Mouse (Mus musculus): ENCODE results near the gene Mmd2. TPM values are rescaled to one million over a fixed set of nuclear protein-coding genes. Genes with fewer than 3 reads are reported as not detected.

Gene Mmd2
- polyA plus RNA-seq, 1 experiment from 2014 or later: 0.38 TPM

DNA sequence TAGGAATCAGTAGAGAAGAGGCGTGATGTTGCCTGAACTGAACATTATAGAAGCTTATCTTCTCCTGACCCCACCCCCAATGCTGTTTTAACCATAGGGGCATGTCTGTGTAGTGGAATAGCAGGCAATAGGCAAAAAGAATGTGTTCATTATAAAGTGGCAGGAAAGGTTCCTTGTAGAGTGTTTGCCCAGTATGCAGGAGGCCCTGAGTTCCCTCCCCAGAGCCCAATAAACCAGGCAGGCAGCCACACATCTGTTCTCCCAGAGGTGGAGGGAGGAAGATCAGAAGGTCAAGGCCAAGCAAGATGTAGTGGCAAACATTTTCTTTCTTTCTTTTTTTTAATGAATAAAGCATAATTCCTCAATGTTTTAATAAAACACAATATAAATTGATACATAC lies 13.5 kb upstream of the Mmd2 start:
- Histone ChIP-seq H3K27ac (replicated peaks in 1 of 2; ENCODE audit: control insufficient read depth in 1 of 2, insufficient read depth in 1 of 2, low read depth in 2 of 2, low read length in 2 of 2) (no peak overlapping the region), H3K36me3 (ENCODE audit: control insufficient read depth, insufficient read depth, low read length) (no peaks in the 10 kb centered on the region), H3K4me2 (ENCODE audit: low read length) (no peak overlapping the region), H3K9ac (ENCODE audit: low read length) (no peak overlapping the region), H3K27me3 (ENCODE audit: control insufficient read depth, insufficient read depth, low read length) (no peaks in the 10 kb centered on the region; the same call in 1 of the 2 replicates), H3K4me1 (ENCODE audit: control insufficient read depth in 2 of 2, insufficient read depth in 2 of 2, low read length in 2 of 2) (no peaks in the 10 kb centered on the region), H3K9me3 (ENCODE audit: control insufficient read depth, low read length) (no peaks in the 10 kb centered on the region), H3K4me3 (ENCODE audit: control insufficient read depth in 1 of 2, insufficient read depth in 1 of 2, low read depth in 1 of 2, low read length in 2 of 2) (no peak overlapping the region)
- ATAC-seq (ENCODE audit: insufficient number of reproducible peaks, insufficient read depth, low FRiP score, low read depth): no peak
- 60% methylated on average over 1 of the region's 1 CpGs for WGBS

GRCm38 (mm10) chr5:142621421-142621820 lies 12.8 kb upstream of the Mmd2 start:
- Histone ChIP-seq H3K4me1 (ENCODE audit: control insufficient read depth in 2 of 2, insufficient read depth in 2 of 2, low read length in 2 of 2) (no peaks in the 10 kb centered on the region), H3K27ac (replicated peaks in 1 of 2; ENCODE audit: control insufficient read depth in 1 of 2, insufficient read depth in 1 of 2, low read depth in 2 of 2, low read length in 2 of 2) (no peak overlapping the region), H3K9me3 (ENCODE audit: control insufficient read depth, low read length) (no peaks in the 10 kb centered on the region), H3K4me2 (ENCODE audit: low read length) (no peak overlapping the region), H3K9ac (ENCODE audit: low read length) (no peak overlapping the region), H3K4me3 (ENCODE audit: control insufficient read depth in 1 of 2, insufficient read depth in 1 of 2, low read depth in 1 of 2, low read length in 2 of 2) (no peak overlapping the region), H3K36me3 (ENCODE audit: control insufficient read depth, insufficient read depth, low read length) (no peaks in the 10 kb centered on the region), H3K27me3 (ENCODE audit: control insufficient read depth, insufficient read depth, low read length) (no peaks in the 10 kb centered on the region; the same call in 1 of the 2 replicates)
- WGBS: 64% methylated on average over 2 of the region's 2 CpGs
- no peak for ATAC-seq (ENCODE audit: insufficient number of reproducible peaks, insufficient read depth, low FRiP score, low read depth)

GRCm38 (mm10) chr5:142619866-142620265 lies 11.3 kb upstream of the Mmd2 start:
- H3K4me1 ChIP-seq (ENCODE audit: control insufficient read depth in 2 of 2, insufficient read depth in 2 of 2, low read length in 2 of 2): no peaks in the 10 kb centered on the region
- WGBS: 17% methylated on average over 5 of the region's 5 CpGs
- H3K27ac ChIP-seq (replicated peaks in 1 of 2; ENCODE audit: control insufficient read depth in 1 of 2, insufficient read depth in 1 of 2, low read depth in 2 of 2, low read length in 2 of 2): no peak overlapping the region

GRCm38 (mm10) chr5:142616326-142616725 lies 7.7 kb upstream of the Mmd2 start:
- Histone ChIP-seq H3K9me3 (ENCODE audit: control insufficient read depth, low read length) (no peaks in the 10 kb centered on the region), H3K36me3 (ENCODE audit: control insufficient read depth, insufficient read depth, low read length) (no peaks in the 10 kb centered on the region), H3K9ac (ENCODE audit: low read length) (no peak overlapping the region), H3K4me2 (ENCODE audit: low read length) (no peak overlapping the region), H3K27ac (replicated peaks in 1 of 2; ENCODE audit: control insufficient read depth in 1 of 2, insufficient read depth in 1 of 2, low read depth in 2 of 2, low read length in 2 of 2) (no peak overlapping the region), H3K4me3 (ENCODE audit: control insufficient read depth in 1 of 2, insufficient read depth in 1 of 2, low read depth in 1 of 2, low read length in 2 of 2) (no peak overlapping the region), H3K27me3 (ENCODE audit: control insufficient read depth, insufficient read depth, low read length) (no peaks in the 10 kb centered on the region), H3K4me1 (ENCODE audit: control insufficient read depth in 2 of 2, insufficient read depth in 2 of 2, low read length in 2 of 2) (no peaks in the 10 kb centered on the region)
- WGBS: 53% methylated on average over 6 of the region's 6 CpGs
- no peak for ATAC-seq (ENCODE audit: insufficient number of reproducible peaks, insufficient read depth, low FRiP score, low read depth)

More at GRCm38 (mm10) chr5:142619866-142620265, 11.3 kb upstream of the Mmd2 start:
- Histone ChIP-seq H3K36me3 (ENCODE audit: control insufficient read depth, insufficient read depth, low read length) (no peaks in the 10 kb centered on the region), H3K4me2 (ENCODE audit: low read length) (no peak overlapping the region), H3K9ac (ENCODE audit: low read length) (no peak overlapping the region), H3K27me3 (ENCODE audit: control insufficient read depth, insufficient read depth, low read length) (no peaks in the 10 kb centered on the region), H3K4me3 (ENCODE audit: control insufficient read depth in 1 of 2, insufficient read depth in 1 of 2, low read depth in 1 of 2, low read length in 2 of 2) (no peak overlapping the region), H3K9me3 (ENCODE audit: control insufficient read depth, low read length) (no peaks in the 10 kb centered on the region)
- ATAC-seq (ENCODE audit: insufficient number of reproducible peaks, insufficient read depth, low FRiP score, low read depth): no peak

DNA sequence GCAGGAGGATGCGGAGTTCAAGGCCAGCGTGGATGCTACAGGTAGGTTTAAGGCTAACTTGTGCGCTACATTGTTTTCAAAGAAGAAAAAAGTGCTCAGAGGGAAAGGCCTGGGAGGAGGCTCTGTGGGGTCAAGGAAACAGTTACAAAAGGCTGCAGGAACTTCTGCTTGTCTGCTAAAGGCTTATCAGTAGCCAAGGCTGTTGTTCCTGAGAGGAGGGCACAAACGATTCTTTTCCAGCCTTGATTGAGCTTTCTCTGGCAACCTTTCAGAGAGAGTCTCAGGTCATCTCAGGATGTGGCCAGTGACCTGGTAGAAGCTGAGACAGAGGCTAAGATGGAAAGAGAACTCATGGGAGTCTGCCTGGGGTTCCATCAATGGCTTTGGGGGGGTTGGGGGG lies 7.0 kb upstream of the Mmd2 start:
- H3K27ac ChIP-seq (replicated peaks in 1 of 2; ENCODE audit: control insufficient read depth in 1 of 2, insufficient read depth in 1 of 2, low read depth in 2 of 2, low read length in 2 of 2): no peak overlapping the region
- no peaks in the 10 kb centered on the region for H3K9me3 ChIP-seq (ENCODE audit: control insufficient read depth, low read length)
- WGBS: 62% methylated on average over 4 of the region's 4 CpGs
- no peak for ATAC-seq (ENCODE audit: insufficient number of reproducible peaks, insufficient read depth, low FRiP score, low read depth)
- H3K9ac ChIP-seq (ENCODE audit: low read length): no peak overlapping the region
- no peaks in the 10 kb centered on the region for H3K27me3 ChIP-seq (ENCODE audit: control insufficient read depth, insufficient read depth, low read length)
- no peak overlapping the region for H3K4me3 ChIP-seq (ENCODE audit: control insufficient read depth in 1 of 2, insufficient read depth in 1 of 2, low read depth in 1 of 2, low read length in 2 of 2)
- H3K4me1 ChIP-seq (ENCODE audit: control insufficient read depth in 2 of 2, insufficient read depth in 2 of 2, low read length in 2 of 2): no peaks in the 10 kb centered on the region
- no peak overlapping the region for H3K4me2 ChIP-seq (ENCODE audit: low read length)
- no peaks in the 10 kb centered on the region for H3K36me3 ChIP-seq (ENCODE audit: control insufficient read depth, insufficient read depth, low read length)

GRCm38 (mm10) chr5:142614513-142614912 lies 5.9 kb upstream of the Mmd2 start:
- H3K27ac ChIP-seq (replicated peaks in 1 of 2; ENCODE audit: control insufficient read depth in 1 of 2, insufficient read depth in 1 of 2, low read depth in 2 of 2, low read length in 2 of 2): no peak overlapping the region
- no peak overlapping the region for H3K4me3 ChIP-seq (ENCODE audit: control insufficient read depth in 1 of 2, insufficient read depth in 1 of 2, low read depth in 1 of 2, low read length in 2 of 2)
- H3K27me3 ChIP-seq (ENCODE audit: control insufficient read depth, insufficient read depth, low read length): peaks cover under 1% of the 10 kb centered on the region
- no peak overlapping the region for H3K4me2 ChIP-seq (ENCODE audit: low read length)
- no peaks in the 10 kb centered on the region for H3K9me3 ChIP-seq (ENCODE audit: control insufficient read depth, low read length)
- no peak for ATAC-seq (ENCODE audit: insufficient number of reproducible peaks, insufficient read depth, low FRiP score, low read depth)
- WGBS: 69% methylated on average over 3 of the region's 3 CpGs
- H3K4me1 ChIP-seq (ENCODE audit: control insufficient read depth in 2 of 2, insufficient read depth in 2 of 2, low read length in 2 of 2): no peaks in the 10 kb centered on the region
- no peaks in the 10 kb centered on the region for H3K36me3 ChIP-seq (ENCODE audit: control insufficient read depth, insufficient read depth, low read length)
- H3K9ac ChIP-seq (ENCODE audit: low read length): no peak overlapping the region

- Histone ChIP-seq H3K4me2 (ENCODE audit: low read length) (no peak overlapping the region), H3K4me3 (ENCODE audit: control insufficient read depth in 1 of 2, insufficient read depth in 1 of 2, low read depth in 1 of 2, low read length in 2 of 2) (no peak overlapping the region), H3K9ac (ENCODE audit: low read length) (no peak overlapping the region), H3K9me3 (ENCODE audit: control insufficient read depth, low read length) (no peaks in the 10 kb centered on the region), H3K4me1 (ENCODE audit: control insufficient read depth in 2 of 2, insufficient read depth in 2 of 2, low read length in 2 of 2) (peaks cover 3 to 6% of the 10 kb centered on the region in 2 experiments; a peak in 3 of 4 replicates), H3K27me3 (ENCODE audit: control insufficient read depth, insufficient read depth, low read length) (peaks cover 34% of the 10 kb centered on the region), H3K36me3 (ENCODE audit: control insufficient read depth, insufficient read depth, low read length) (no peaks in the 10 kb centered on the region), H3K27ac (replicated peaks in 1 of 2; ENCODE audit: control insufficient read depth in 1 of 2, insufficient read depth in 1 of 2, low read depth in 2 of 2, low read length in 2 of 2) (no peak overlapping the region)
- ATAC-seq (ENCODE audit: insufficient number of reproducible peaks, insufficient read depth, low FRiP score, low read depth): no peak
- 78% methylated on average over 4 of the region's 4 CpGs for WGBS
Observed at GRCm38 (mm10) chr5:142610362-142610761, 1.8 kb upstream of the Mmd2 start.

GRCm38 (mm10) chr5:142608989-142609325 lies 357 bp upstream of the Mmd2 start:
- Histone ChIP-seq H3K9ac (ENCODE audit: low read length) (peak overlapping the region; percentile 50; the same call in 1 of the 2 replicates), H3K27me3 (ENCODE audit: control insufficient read depth, insufficient read depth, low read length) (peaks cover 34% of the 10 kb centered on the region), H3K36me3 (ENCODE audit: control insufficient read depth, insufficient read depth, low read length) (no peaks in the 10 kb centered on the region), H3K9me3 (ENCODE audit: control insufficient read depth, low read length) (no peaks in the 10 kb centered on the region), H3K4me3 (ENCODE audit: control insufficient read depth in 1 of 2, insufficient read depth in 1 of 2, low read depth in 1 of 2, low read length in 2 of 2) (peak overlapping the region in 1 of 2 experiments; percentile 39; a peak in 2 of 4 replicates), H3K27ac (replicated peaks in 1 of 2; ENCODE audit: control insufficient read depth in 1 of 2, insufficient read depth in 1 of 2, low read depth in 2 of 2, low read length in 2 of 2) (no peak overlapping the region), H3K4me1 (ENCODE audit: control insufficient read depth in 2 of 2, insufficient read depth in 2 of 2, low read length in 2 of 2) (peaks cover 3 to 6% of the 10 kb centered on the region in 2 experiments; a peak in 3 of 4 replicates), H3K4me2 (ENCODE audit: low read length) (peak overlapping the region; percentile 73)
- ATAC-seq (ENCODE audit: insufficient number of reproducible peaks, insufficient read depth, low FRiP score, low read depth): no peak
- WGBS: 2% methylated on average over 4 of the region's 4 CpGs

Data from heart, embryonic 14.5 days (tissue).